Mouse (Mus musculus): ENCODE results near the gene Tspan32.

DNA sequence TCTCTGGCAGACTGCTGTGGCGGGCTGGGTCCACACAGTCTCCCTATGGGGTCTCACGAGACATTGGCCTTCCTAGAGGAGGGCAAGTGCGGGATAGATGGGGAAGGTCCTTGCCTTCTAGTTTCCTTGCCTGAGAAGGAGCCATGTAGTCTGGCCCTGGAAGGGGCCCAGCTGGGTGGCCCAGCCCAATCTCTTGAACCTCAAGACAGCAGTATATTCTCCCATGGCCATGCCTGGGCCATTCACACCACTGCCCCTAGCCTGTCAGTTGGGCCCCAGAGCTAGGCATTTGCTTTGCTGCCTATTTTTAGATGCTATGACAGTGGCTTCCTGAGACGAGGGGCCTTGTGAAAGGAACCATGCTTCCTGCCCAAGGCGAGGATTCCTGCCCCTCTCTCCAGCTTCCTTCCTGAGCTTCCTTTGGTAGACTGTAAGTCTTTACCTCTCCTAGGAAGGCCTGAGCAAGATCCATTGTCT, 53.4 kb downstream of the Tspan32 start:
- TF ChIP-seq CTCF (IDR thresholded peaks at IDR 0.05; ENCODE audit: low read depth), result no peak
- no peak for TF ChIP-seq EP300 (IDR thresholded peaks at IDR 0.05; ENCODE audit: low read depth)

Data from liver, postnatal 0 days (tissue).